Mouse (Mus musculus) brain, embryonic 14.5 days (tissue): ENCODE data around the gene Tenm2. TPM values are rescaled to one million over a fixed set of nuclear protein-coding genes. Genes with fewer than 3 reads are reported as not detected.
A peak's percentile ranks its signal among the peaks of the same experiment; 100 is the strongest.

Experiments used
- DNase-seq: peaks from one replicate; pipeline ENCODE4 v3.0.0-alpha.2; 2011; ENCODE audit warnings: low read depth
- CTCF ChIP-seq: fragments of 200-500 bp; IDR thresholded peaks from 2 replicates; pipeline ENCODE4 v1.5.1; 2012; ENCODE audit warnings: inconsistent platforms, mild to moderate bottlenecking, moderate library complexity, borderline replicate concordance; ENCODE audit not compliant: insufficient read depth, insufficient read length; ENCODE audit errors: extremely low read depth
- POLR2A ChIP-seq: fragments of 200-500 bp; IDR thresholded peaks from 2 replicates; pipeline ENCODE4 v1.6.1; 2012; ENCODE audit warnings: mild to moderate bottlenecking, inconsistent platforms, borderline replicate concordance; ENCODE audit not compliant: poor library complexity, insufficient read depth, insufficient read length, severe bottlenecking; ENCODE audit errors: extremely low read depth
- polyA plus RNA-seq: library from polyadenylated mRNA; depleted of rRNA; stranded (reverse); fragments of >200 nt; gene quantifications from 2 replicates; pipeline ENCODE4 v1.2.3, GENCODE M21; 2012

Gene Tenm2
- polyA plus RNA-seq, 1 experiment, result 47.2 TPM

- DNase-seq, result peak; percentile 35
- no peak for TF ChIP-seq CTCF
- no peak for TF ChIP-seq POLR2A
Measured at GRCm38 (mm10) chr11:36872961-36873360, 362.8 kb downstream of the Tenm2 start.

GRCm38 (mm10) chr11:36870548-36870947 is 365.2 kb downstream of the Tenm2 start:
- TF ChIP-seq CTCF, result no peak
- no peak for TF ChIP-seq POLR2A
- no peak for DNase-seq

- no peak for DNase-seq
Measured at GRCm38 (mm10) chr11:36851690-36852089, 384.1 kb downstream of the Tenm2 start.

GRCm38 (mm10) chr11:36847451-36847850 is 388.3 kb downstream of the Tenm2 start:
- TF ChIP-seq POLR2A, result no peak
- TF ChIP-seq CTCF, result no peak
- DNase-seq, result peak; percentile 54

More at GRCm38 (mm10) chr11:36851690-36852089, 384.1 kb downstream of the Tenm2 start:
- TF ChIP-seq POLR2A (no peak), CTCF (no peak)

- DNase-seq, result no peak
- TF ChIP-seq POLR2A (no peak), CTCF (no peak)
Measured at GRCm38 (mm10) chr11:36832855-36833254, 402.9 kb downstream of the Tenm2 start.

- no peak for DNase-seq
- TF ChIP-seq POLR2A (no peak), CTCF (no peak)
Measured at GRCm38 (mm10) chr11:36831511-36831910, 404.3 kb downstream of the Tenm2 start.

GRCm38 (mm10) chr11:36824666-36825065 is 411.1 kb downstream of the Tenm2 start:
- peak; percentile 15 for DNase-seq
- TF ChIP-seq POLR2A (no peak), CTCF (no peak)

GRCm38 (mm10) chr11:36804615-36805014 is 431.1 kb downstream of the Tenm2 start:
- peak; percentile 19 for DNase-seq

GRCm38 (mm10) chr11:36802208-36802631 is 433.5 kb downstream of the Tenm2 start:
- DNase-seq, result peak; percentile 65
- TF ChIP-seq CTCF (no peak), POLR2A (no peak)

More at GRCm38 (mm10) chr11:36804615-36805014, 431.1 kb downstream of the Tenm2 start:
- no peak for TF ChIP-seq CTCF
- no peak for TF ChIP-seq POLR2A

GRCm38 (mm10) chr11:36801683-36802082 is 434.1 kb downstream of the Tenm2 start:
- DNase-seq, result no peak
- TF ChIP-seq POLR2A, result no peak
- no peak for TF ChIP-seq CTCF

- no peak for DNase-seq
- TF ChIP-seq POLR2A, result no peak
- no peak for TF ChIP-seq CTCF
Measured at GRCm38 (mm10) chr11:36799409-36799808, 436.4 kb downstream of the Tenm2 start.

- TF ChIP-seq CTCF (no peak), POLR2A (no peak)
Measured at GRCm38 (mm10) chr11:36758009-36758408, 477.8 kb downstream of the Tenm2 start.

More at GRCm38 (mm10) chr11:36758009-36758408, 477.8 kb downstream of the Tenm2 start:
- DNase-seq, result peak; percentile 64
